Mouse (Mus musculus): ENCODE data around the gene Rexo2.
"Not testable (repeated sequence)": the region's sequence is repeated elsewhere in the genome, so short reads cannot be mapped to it uniquely, and the experiment has no call there.

Rexo2 gene

GRCm38 (mm10) chr9:48480411-48481213 lies at the start of gene Rexo2:
Gene Rexo2, minus strand, starts transcription at chr9:48480623.
- peak; percentile 89 for DNase-seq (ENCODE audit: low read depth, low spot score)

- no peak for DNase-seq (ENCODE audit: low read depth, low spot score)
Observed at GRCm38 (mm10) chr9:48526520-48526919, 46.1 kb upstream of the Rexo2 start.

GRCm38 (mm10) chr9:48525566-48525965 lies 45.1 kb upstream of the Rexo2 start:
- DNase-seq (ENCODE audit: low read depth, low spot score): no peak

GRCm38 (mm10) chr9:48520405-48520804 lies 40.0 kb upstream of the Rexo2 start:
- not testable (repeated sequence) for DNase-seq (ENCODE audit: low read depth, low spot score)

- DNase-seq (ENCODE audit: low read depth, low spot score): no peak
Observed at GRCm38 (mm10) chr9:48517372-48518130, 37.1 kb upstream of the Rexo2 start.

- no peak for DNase-seq (ENCODE audit: low read depth, low spot score)
Observed at GRCm38 (mm10) chr9:48516615-48517371, 36.4 kb upstream of the Rexo2 start.

GRCm38 (mm10) chr9:48515332-48515731 lies 34.9 kb upstream of the Rexo2 start:
- DNase-seq (ENCODE audit: low read depth, low spot score): no peak

GRCm38 (mm10) chr9:48510134-48510533 lies 29.7 kb upstream of the Rexo2 start:
- no peak for DNase-seq (ENCODE audit: low read depth, low spot score)

GRCm38 (mm10) chr9:48504741-48505365 lies 24.4 kb upstream of the Rexo2 start:
- DNase-seq (ENCODE audit: low read depth, low spot score): no peak

- no peak for DNase-seq (ENCODE audit: low read depth, low spot score)
Observed at GRCm38 (mm10) chr9:48503001-48503400, 22.6 kb upstream of the Rexo2 start.

- no peak for DNase-seq (ENCODE audit: low read depth, low spot score)
Observed at GRCm38 (mm10) chr9:48501192-48501591, 20.8 kb upstream of the Rexo2 start.

- peak; percentile 23 for DNase-seq (ENCODE audit: low read depth, low spot score)
Observed at GRCm38 (mm10) chr9:48495548-48495932, 15.1 kb upstream of the Rexo2 start.

GRCm38 (mm10) chr9:48494817-48495547 lies 14.6 kb upstream of the Rexo2 start, which contains the start of the genes Rbm7 and Gm5617:
Gene Rbm7, minus strand, starts transcription at chr9:48495299.
Gene Gm5617, plus strand, starts transcription at chr9:48495442.
- DNase-seq (ENCODE audit: low read depth, low spot score): peak; percentile 93

- DNase-seq (ENCODE audit: low read depth, low spot score): no peak
Observed at GRCm38 (mm10) chr9:48481214-48482134, 1.1 kb upstream of the Rexo2 start.

- DNase-seq (ENCODE audit: low read depth, low spot score): no peak
Observed at GRCm38 (mm10) chr9:48479838-48480410, 499 bp downstream of the Rexo2 start.

GRCm38 (mm10) chr9:48478808-48479207 lies 1.6 kb downstream of the Rexo2 start:
- no peak for DNase-seq (ENCODE audit: low read depth, low spot score)

GRCm38 (mm10) chr9:48476236-48477165 lies 3.9 kb downstream of the Rexo2 start:
- no peak for DNase-seq (ENCODE audit: low read depth, low spot score)

GRCm38 (mm10) chr9:48474367-48474766 lies 6.1 kb downstream of the Rexo2 start:
- no peak for DNase-seq (ENCODE audit: low read depth, low spot score)
